Mouse (Mus musculus) central nervous system, embryonic 11.5 days (tissue): Measurements from ENCODE around the gene Olfr862. TPM values are rescaled to one million over a fixed set of nuclear protein-coding genes. Genes with fewer than 3 reads are reported as not detected.

ENCODE experiments used
- polyA plus RNA-seq: library from polyadenylated mRNA; depleted of rRNA; stranded (reverse); fragments of >200 nt; gene quantifications from 2 replicates; pipeline ENCODE4 v1.2.3, GENCODE M21; 2012; rRNA removed

Gene Olfr862
- polyA plus RNA-seq, result not detected in 2 replicates

DNA sequence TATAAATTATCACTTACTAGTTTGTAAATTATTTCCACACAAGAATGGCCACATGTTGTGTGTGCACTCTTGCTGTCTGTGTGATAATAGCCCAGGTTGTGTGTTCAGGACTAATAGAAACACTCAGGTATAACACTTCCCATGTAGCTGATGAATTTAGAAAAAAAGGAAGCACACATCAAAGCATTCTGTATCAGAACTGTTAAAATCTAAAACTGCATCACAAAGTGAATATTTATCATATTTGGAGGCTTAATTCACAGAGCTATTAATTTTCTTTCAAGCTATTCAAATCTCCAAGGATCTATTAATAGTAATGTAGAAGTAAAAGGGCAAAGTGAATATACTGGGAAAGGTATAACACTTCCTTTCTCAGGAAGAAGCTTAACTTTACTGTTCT is at the start of gene Olfr862:
Gene Olfr862 (minus strand): TSS at position 101 of the 400 bp plus-strand sequence.

DNA sequence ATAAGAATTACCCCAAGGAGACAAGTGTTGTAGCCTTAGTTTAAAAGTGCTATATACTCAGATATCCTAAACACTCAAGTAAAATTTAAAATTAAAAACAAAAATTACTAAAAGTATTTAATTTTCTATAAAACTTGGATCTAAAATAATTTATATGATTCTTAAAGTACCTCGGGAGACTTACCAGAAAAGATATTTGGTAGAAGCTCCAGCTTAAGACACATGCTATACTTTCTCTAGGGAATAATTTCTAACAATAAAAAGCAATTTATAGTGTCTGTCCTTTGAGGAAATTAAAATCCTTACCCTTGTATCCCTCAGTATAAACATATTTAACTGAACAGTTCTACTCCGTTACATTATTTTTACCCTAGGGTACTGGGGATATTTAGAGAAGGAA is 28.8 kb upstream of the Olfr862 start, which contains the start of gene Olfr77:
Gene Olfr77 (plus strand): TSS at position 301 of the 400 bp plus-strand sequence.

DNA sequence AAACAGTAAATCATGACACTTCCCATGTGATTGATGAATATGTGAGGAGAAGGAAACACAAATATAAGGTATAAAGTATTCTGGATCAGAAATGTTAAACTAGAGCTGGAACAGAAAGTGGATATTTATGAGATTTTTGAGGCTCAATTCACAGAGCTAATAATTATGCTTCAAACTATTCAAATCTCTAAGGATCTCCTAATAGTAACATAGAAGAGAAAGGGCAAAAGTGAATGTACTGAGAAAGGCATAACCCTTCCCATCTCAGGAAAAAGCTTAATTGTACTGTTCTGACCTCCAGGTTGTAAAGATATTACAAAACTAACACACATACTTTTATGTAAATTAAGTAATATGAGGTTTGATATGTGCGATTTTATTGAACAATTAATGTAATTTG is 38.2 kb downstream of the Olfr862 start, which contains the start of gene Olfr860:
Gene Olfr860 (minus strand): TSS at position 101 of the 400 bp plus-strand sequence.

Other genes with a start within 250 kb of the Olfr862 start
- gene Olfr857, start 178.6 kb downstream of the Olfr862 start, polyA plus RNA-seq, result 0.06 TPM in 1 of 2 replicates, not detected in the other
- not detected in 2 replicates for gene Olfr58, start 107.7 kb downstream of the Olfr862 start, polyA plus RNA-seq
- not detected in 2 replicates for gene Olfr859, start 83.1 kb downstream of the Olfr862 start, polyA plus RNA-seq
- not detected in 2 replicates for gene Olfr860, start 38.3 kb downstream of the Olfr862 start, polyA plus RNA-seq
- not detected in 2 replicates for gene Olfr77, start 28.9 kb upstream of the Olfr862 start, polyA plus RNA-seq
- gene Olfr866, start 140.0 kb upstream of the Olfr862 start, polyA plus RNA-seq, result not detected in 2 replicates
- not detected in 2 replicates for gene Olfr867, start 169.6 kb upstream of the Olfr862 start, polyA plus RNA-seq
- gene Olfr868, start 210.6 kb upstream of the Olfr862 start, polyA plus RNA-seq, result not detected in 2 replicates
- gene Olfr869, start 241.0 kb upstream of the Olfr862 start, polyA plus RNA-seq, result not detected in 2 replicates